Mouse (Mus musculus) heart, adult 8-10 months (tissue): Measurements from ENCODE around the gene Pzp. TPM values are rescaled to one million over a fixed set of nuclear protein-coding genes. Genes with fewer than 3 reads are reported as not detected.

ENCODE experiments used
- DNase-seq: peaks from one replicate; pipeline ENCODE4 v3.0.0; 2022; ENCODE audit warnings: low spot score
- total RNA-seq, 4 experiments: library from RNA; stranded (reverse); gene quantifications; 2 replicates each; pipeline ENCODE4 v1.2.4; 2022

The Pzp gene
- total RNA-seq, 4 experiments from 2014 or later, result 2.2 to 3.6 (median 2.7) TPM

DNA sequence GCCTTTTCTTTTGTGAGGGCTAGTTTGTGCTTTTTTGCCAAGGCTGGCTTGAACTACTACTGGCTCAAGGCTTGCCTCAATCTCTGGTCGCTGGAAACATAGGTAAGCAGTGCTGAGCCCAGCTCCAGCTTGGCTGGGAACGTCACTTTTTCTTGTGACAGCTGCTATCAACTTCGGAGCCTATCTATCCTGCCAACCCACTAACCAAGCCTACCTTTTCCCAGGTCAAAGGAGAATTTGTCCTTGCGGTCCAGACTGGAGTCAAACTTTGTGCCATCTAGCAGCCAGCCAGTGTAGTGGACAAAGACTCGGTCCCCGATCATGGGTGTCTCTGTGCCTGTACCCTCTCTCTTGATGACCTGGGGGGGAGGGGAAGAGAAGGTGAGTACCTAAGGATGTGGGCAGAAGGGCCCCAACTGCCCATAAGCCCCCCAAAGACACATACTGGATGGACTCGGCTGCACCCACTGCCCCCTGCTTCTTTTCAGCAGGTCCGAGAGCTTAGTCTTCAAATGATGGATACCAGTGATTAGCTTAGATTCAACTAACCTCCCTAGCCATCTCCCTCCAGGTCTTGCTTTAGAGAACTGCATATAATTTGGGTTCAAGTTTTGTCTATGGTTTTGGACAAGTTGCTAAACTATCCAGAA is 90.0 kb downstream of the Pzp start:
- DNase-seq, result no peak

DNA sequence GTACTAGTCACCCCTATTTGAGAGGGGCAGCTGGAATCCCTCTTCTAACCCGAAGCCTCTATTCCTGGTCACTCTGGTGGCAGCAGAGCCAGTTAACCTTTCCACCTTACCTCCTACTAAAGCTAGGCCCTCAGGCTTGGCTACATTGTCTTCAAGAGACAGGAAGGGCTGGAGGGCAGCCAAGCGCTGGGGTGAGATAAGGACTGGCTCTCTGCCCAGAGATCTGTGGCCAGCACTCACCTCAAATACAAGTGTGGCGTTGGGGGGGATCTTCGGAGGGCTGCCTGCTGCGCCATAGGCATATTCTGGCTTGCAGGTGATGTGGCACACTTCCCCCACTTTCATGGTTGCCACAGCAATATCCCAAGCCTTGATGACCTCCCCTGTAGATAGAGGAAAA is 91.0 kb downstream of the Pzp start:
- peak; percentile 93 for DNase-seq

Other genes starting within 250 kb of the Pzp start
- gene Tead4, start 225.9 kb downstream of the Pzp start, total RNA-seq, result 1 to 10 TPM; 2.0 to 4.0 (median 3.1) TPM
- gene Tulp3, start 170.9 kb downstream of the Pzp start, total RNA-seq, result 1 to 10 TPM; 6.6 to 9.9 (median 7.8) TPM
- 10 to 100 TPM in 3 of 4 experiments, 1 to 10 TPM in 1; 9.4 to 12.5 (median 10.8) TPM for gene Rhno1, start 163.8 kb downstream of the Pzp start, total RNA-seq
- under 1 TPM; 0.25 to 0.76 (median 0.49) TPM for gene Foxm1, start 163.8 kb downstream of the Pzp start, total RNA-seq
- not detected for gene Tex52, start 151.3 kb downstream of the Pzp start, total RNA-seq
- gene Gm44596, start 151.2 kb downstream of the Pzp start, total RNA-seq, result not detected
- gene Nrip2, start 127.4 kb downstream of the Pzp start, total RNA-seq, result 1 to 10 TPM; 1.1 to 1.8 (median 1.3) TPM
- 10 to 100 TPM; 16.0 to 20.0 (median 16.9) TPM for gene Itfg2, start 101.8 kb downstream of the Pzp start, total RNA-seq
- 100 to 1,000 TPM; 337 to 380 (median 365) TPM for gene Fkbp4, start 88.0 kb downstream of the Pzp start, total RNA-seq
- under 1 TPM in 1 of 4 experiments, not detected in 3; 0.14 TPM for gene A2ml1, start 54.9 kb upstream of the Pzp start, total RNA-seq
- not detected for gene Klrb1a, start 96.8 kb upstream of the Pzp start, total RNA-seq
- gene Clec2h, start 135.7 kb upstream of the Pzp start, total RNA-seq, result under 1 TPM in 2 of 4 experiments, not detected in 2; 0.50 to 0.75 TPM
- not detected for gene Klrb1, start 196.3 kb upstream of the Pzp start, total RNA-seq